Mouse (Mus musculus) olfactory bulb, adult 2 months (tissue): Measurements from ENCODE around the gene Zfp385c. TPM values are rescaled to one million over a fixed set of nuclear protein-coding genes. Genes with fewer than 3 reads are reported as not detected.

Experiments
- H3K27ac ChIP-seq: fragments of 200-500 bp; 2 replicates; pipeline ENCODE4 v1.5.1; 2012; ENCODE audit warnings: low read depth, low read length; ENCODE audit not compliant: insufficient read depth
- H3K4me1 ChIP-seq: fragments of 200-500 bp; 2 replicates; pipeline ENCODE4 v1.6.1; 2012; ENCODE audit warnings: low read length; ENCODE audit not compliant: control insufficient read depth, insufficient read depth
- H3K4me3 ChIP-seq: fragments of 200-500 bp; 2 replicates; pipeline ENCODE4 v1.5.1; 2012; ENCODE audit warnings: mild to moderate bottlenecking, low read depth, low read length, moderate library complexity; ENCODE audit not compliant: insufficient read depth
- CTCF ChIP-seq: fragments of 200-500 bp; IDR thresholded peaks from 2 replicates; pipeline ENCODE4 v1.5.1; 2012; ENCODE audit warnings: low read depth, mild to moderate bottlenecking, low read length, moderate library complexity; ENCODE audit not compliant: insufficient read depth
- POLR2A ChIP-seq: fragments of 200-500 bp; IDR thresholded peaks from 2 replicates; pipeline ENCODE4 v1.6.1; 2012; ENCODE audit warnings: mild to moderate bottlenecking, low read depth, low read length, moderate library complexity; ENCODE audit not compliant: insufficient read depth
- WGBS: fragments of 180-500 bp; shearing (Covaris S2); methylation state at CpG from one replicate; pipeline ENCODE4 v1.1.7; 2018; 5-methylcytosine and 5-hydroxymethylcytosine counted together
- polyA plus RNA-seq: library from polyadenylated mRNA; stranded (reverse); fragments of >200 nt; gene quantifications from 2 replicates; pipeline ENCODE4 v1.2.4, GENCODE M21; 2012; ENCODE audit warnings: low replicate concordance; ENCODE audit not compliant: missing spikeins, insufficient read depth, insufficient read length

The Zfp385c gene
- polyA plus RNA-seq, 1 experiment: not detected

DNA sequence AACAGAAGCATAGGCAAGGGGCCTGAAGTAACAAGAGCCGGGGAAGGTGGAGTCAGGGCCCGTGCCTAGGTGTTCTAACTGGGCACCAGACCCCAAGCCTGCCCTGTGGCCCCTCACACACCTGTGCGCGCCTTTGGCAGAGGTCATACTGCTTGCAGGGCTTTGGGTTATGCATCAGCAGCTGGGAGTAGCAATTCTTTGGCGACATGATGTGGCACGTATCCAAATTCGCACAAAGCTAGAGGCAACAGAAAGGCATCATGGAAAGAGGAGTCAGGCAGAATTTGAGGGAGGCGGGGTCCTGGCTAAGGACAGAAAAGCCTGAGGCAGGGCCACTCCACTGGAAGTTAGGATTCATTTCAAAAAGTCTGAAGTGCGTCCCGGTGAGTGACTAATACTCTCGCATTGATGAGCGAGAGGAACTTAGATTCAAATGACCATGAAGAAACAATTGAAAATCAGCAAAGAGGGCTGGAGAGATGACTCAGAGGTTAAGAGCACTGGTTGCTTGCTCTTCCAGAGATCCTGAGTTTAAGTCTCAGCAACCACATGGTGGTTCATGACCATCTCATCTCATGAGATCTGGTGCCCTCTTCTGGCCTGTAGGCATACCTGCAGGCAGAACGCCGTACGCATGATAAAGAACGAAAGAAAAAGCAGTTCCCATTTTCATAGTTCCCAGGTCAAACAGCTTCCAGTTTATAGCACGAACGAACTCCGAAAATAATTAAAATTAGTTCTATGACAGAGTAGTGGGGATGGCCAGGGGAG is 10.0 kb upstream of the Zfp385c start:
- Histone ChIP-seq H3K27ac (no peak overlapping the region), H3K4me1 (peaks cover 4% of the 10 kb centered on the region; the same call in 1 of the 2 replicates), H3K4me3 (no peak overlapping the region)
- 29% methylated on average over 19 of the region's 19 CpGs for WGBS
- TF ChIP-seq CTCF (no peak), POLR2A (no peak)

GRCm38 (mm10) chr11:100701301-100701700 is 9.0 kb upstream of the Zfp385c start:
- 14% methylated on average over 14 of the region's 14 CpGs for WGBS
- peaks cover 4% of the 10 kb centered on the region; the same call in 1 of the 2 replicates for H3K4me1 ChIP-seq
- no peak overlapping the region for H3K27ac ChIP-seq
- no peak overlapping the region for H3K4me3 ChIP-seq
- TF ChIP-seq POLR2A (no peak), CTCF (no peak)

DNA sequence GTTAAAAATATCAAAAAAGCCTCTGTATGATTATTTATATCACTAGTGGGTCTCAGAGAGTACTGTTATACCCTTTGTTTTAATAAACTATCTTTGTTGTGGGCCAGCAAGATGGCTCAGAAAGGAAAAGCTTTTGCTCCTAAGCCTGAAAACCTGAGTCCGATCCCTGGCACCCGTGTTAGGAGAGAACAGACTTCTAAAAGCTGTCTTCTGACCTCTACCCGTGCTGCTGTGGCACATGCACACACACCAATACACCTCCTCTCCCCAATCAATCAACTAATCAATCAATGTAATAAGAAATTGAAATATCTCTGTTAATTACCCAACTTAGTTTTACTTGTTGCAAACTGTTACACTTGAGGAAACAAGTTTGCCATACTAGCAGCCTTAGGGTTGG is 8.5 kb upstream of the Zfp385c start:
- peaks cover 4% of the 10 kb centered on the region; the same call in 1 of the 2 replicates for H3K4me1 ChIP-seq
- TF ChIP-seq POLR2A: no peak
- no peak overlapping the region for H3K27ac ChIP-seq
- H3K4me3 ChIP-seq: no peak overlapping the region
- WGBS: 81% methylated on average over 3 of the region's 3 CpGs

GRCm38 (mm10) chr11:100697921-100698320 is 5.7 kb upstream of the Zfp385c start:
- peaks cover 4% of the 10 kb centered on the region; the same call in 1 of the 2 replicates for H3K4me1 ChIP-seq
- H3K4me3 ChIP-seq: no peak overlapping the region
- TF ChIP-seq POLR2A (no peak), CTCF (no peak)
- 85% methylated on average over 7 of the region's 7 CpGs for WGBS
- H3K27ac ChIP-seq: no peak overlapping the region

GRCm38 (mm10) chr11:100694926-100695325 is 2.7 kb upstream of the Zfp385c start:
- H3K4me3 ChIP-seq: no peak overlapping the region
- TF ChIP-seq CTCF (peak; percentile 88), POLR2A (no peak)
- H3K4me1 ChIP-seq: 0 out of 2 replicates have a peak, but pooled peaks cover 16% of the 10 kb centered on the region
- no peak overlapping the region for H3K27ac ChIP-seq
- 24% methylated on average over 5 of the region's 5 CpGs for WGBS

DNA sequence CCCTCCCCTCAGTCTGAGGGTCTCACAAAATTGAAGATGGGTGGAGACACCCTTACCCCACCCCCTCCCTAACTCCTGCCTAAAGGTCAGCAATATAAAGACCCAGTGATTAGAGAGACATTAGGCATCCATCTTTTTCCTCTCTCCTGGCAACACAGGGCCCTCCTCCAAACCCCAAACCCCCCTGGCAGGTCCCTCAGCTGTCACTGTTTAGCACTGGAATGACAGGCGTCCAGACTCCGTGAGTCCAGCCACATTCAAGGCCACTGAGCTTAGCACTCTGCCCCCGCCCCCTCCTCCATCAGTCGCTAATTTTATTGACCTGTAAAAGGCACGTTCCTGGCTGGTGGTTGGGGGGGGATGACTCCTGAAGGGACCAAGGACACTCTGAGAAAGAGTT is 899 bp upstream of the Zfp385c start:
- 55% methylated on average over 5 of the region's 5 CpGs for WGBS
- no peak for TF ChIP-seq POLR2A
- no peak for TF ChIP-seq CTCF
- Histone ChIP-seq H3K4me3 (no peak overlapping the region), H3K4me1 (0 out of 2 replicates have a peak, but pooled peaks cover 16% of the 10 kb centered on the region), H3K27ac (no peak overlapping the region)

DNA sequence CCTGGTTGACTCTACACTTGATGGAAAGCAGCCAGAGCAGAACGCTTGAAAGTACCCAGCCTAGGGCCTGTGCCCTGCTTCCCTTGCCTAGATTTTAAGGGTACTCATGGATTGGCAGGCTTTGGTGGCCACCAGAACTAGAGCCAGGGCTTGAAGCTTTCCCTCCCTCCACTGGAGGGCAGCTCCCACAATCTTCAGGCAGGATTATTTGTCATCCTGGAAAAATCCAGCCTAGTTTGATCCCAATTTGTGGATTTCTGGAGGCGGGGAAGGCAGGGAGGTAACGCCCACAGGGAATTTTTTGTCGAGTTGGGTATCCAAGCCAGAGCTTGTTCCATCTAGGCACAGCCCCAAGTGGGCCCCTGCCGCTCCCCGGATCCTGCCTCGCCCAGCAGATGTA is 1.9 kb downstream of the Zfp385c start:
- 58% methylated on average over 7 of the region's 7 CpGs for WGBS
- Histone ChIP-seq H3K27ac (no peak overlapping the region), H3K4me1 (0 out of 2 replicates have a peak, but pooled peaks cover 16% of the 10 kb centered on the region), H3K4me3 (no peak overlapping the region)
- no peak for TF ChIP-seq CTCF
- TF ChIP-seq POLR2A: no peak

GRCm38 (mm10) chr11:100688443-100688842 is 3.8 kb downstream of the Zfp385c start:
- Histone ChIP-seq H3K4me3 (no peak overlapping the region), H3K27ac (no peak overlapping the region), H3K4me1 (0 out of 2 replicates have a peak, but pooled peaks cover 16% of the 10 kb centered on the region)
- no peak for TF ChIP-seq POLR2A
- TF ChIP-seq CTCF: no peak
- WGBS: 78% methylated on average over 4 of the region's 4 CpGs

- TF ChIP-seq POLR2A (no peak), CTCF (no peak)
- Histone ChIP-seq H3K4me3 (no peak overlapping the region), H3K4me1 (0 out of 2 replicates have a peak, but pooled peaks cover 16% of the 10 kb centered on the region), H3K27ac (no peak overlapping the region)
- 92% methylated on average over 7 of the region's 7 CpGs for WGBS
Observed at GRCm38 (mm10) chr11:100687265-100687664, 5.0 kb downstream of the Zfp385c start.
